Mouse (Mus musculus) liver, postnatal 0 days (tissue): ENCODE data around the gene Usp36. TPM values are rescaled to one million over a fixed set of nuclear protein-coding genes. Genes with fewer than 3 reads are reported as not detected.

Experiments
- ATAC-seq: fragments of 200-750 bp; cut with Nextera tagmentation; 2 replicates; pipeline ENCODE4 v1.8.0; 2017; ENCODE audit warnings: mild to moderate bottlenecking, moderate library complexity
- DNase-seq: peaks from one replicate; pipeline ENCODE4 v3.0.0-alpha.2; 2016
- H3K27ac ChIP-seq: fragments of 300-500 bp; sonication (generic); 2 replicates; pipeline ENCODE4 v1.5.1; 2014; ENCODE audit warnings: antibody characterized with exemption, moderate library complexity, mild to moderate bottlenecking, low read depth
- H3K27me3 ChIP-seq: fragments of 300-500 bp; sonication (generic); 2 replicates; pipeline ENCODE4 v1.6.1; 2014; ENCODE audit warnings: low read length, control low read depth, mixed read lengths; ENCODE audit not compliant: insufficient read depth
- H3K36me3 ChIP-seq: fragments of 300-500 bp; sonication (generic); replicated peaks from 2 replicates; pipeline ENCODE4 v1.6.1; 2014; ENCODE audit warnings: mild to moderate bottlenecking, control low read depth, low read length, moderate library complexity, mixed read lengths; ENCODE audit not compliant: insufficient read depth
- H3K4me1 ChIP-seq: fragments of 300-500 bp; sonication (generic); 2 replicates; pipeline ENCODE4 v1.6.1; 2014; ENCODE audit warnings: antibody characterized with exemption, mild to moderate bottlenecking, control low read depth; ENCODE audit not compliant: insufficient read depth
- H3K4me2 ChIP-seq: fragments of 300-500 bp; sonication (generic); 2 replicates; pipeline ENCODE4 v1.6.1; 2014; ENCODE audit warnings: low read depth, mild to moderate bottlenecking, low read length, moderate library complexity, mixed read lengths
- H3K4me3 ChIP-seq: fragments of 300-500 bp; sonication (generic); 2 replicates; pipeline ENCODE4 v1.5.1; 2014; ENCODE audit warnings: low read depth, low read length
- H3K9ac ChIP-seq: fragments of 300-500 bp; sonication (generic); replicated peaks from 2 replicates; pipeline ENCODE4 v1.6.1; 2014; ENCODE audit warnings: mild to moderate bottlenecking, moderate library complexity
- H3K9me3 ChIP-seq: fragments of 300-500 bp; sonication (generic); 2 replicates; pipeline ENCODE4 v1.6.1; 2016; ENCODE audit warnings: mild to moderate bottlenecking, control low read depth, low read length, mixed read lengths
- CTCF ChIP-seq: sonication (generic); IDR thresholded peaks from 2 replicates; pipeline ENCODE4 v1.5.1; 2016; ENCODE audit warnings: antibody characterized with exemption, low read depth
- EP300 ChIP-seq: IDR thresholded peaks from 2 replicates; pipeline ENCODE4 v1.6.1; 2016; ENCODE audit warnings: antibody characterized with exemption, low read depth, mild to moderate bottlenecking
- WGBS: fragments of 180-500 bp; shearing (Covaris S2); extraction: QIAGEN DNeasy Blood & Tissue Kit; methylation state at CpG from one replicate; pipeline ENCODE4 v1.1.7; 2014; ENCODE audit not compliant: insufficient replicate concordance; 5-methylcytosine and 5-hydroxymethylcytosine counted together
- polyA plus RNA-seq: library from polyadenylated mRNA; unstranded; fragments of >200 nt; fragmentation: Nextera tagmentation; extraction: Ambion mirVana; gene quantifications from 2 replicates; pipeline ENCODE4 v1.2.1, GENCODE M21; 2015

Gene Usp36
- polyA plus RNA-seq, 1 experiment from 2014 or later, result 3.8 TPM

GRCm38 (mm10) chr11:118242506-118242905 is 47.5 kb downstream of the Usp36 start:
- no peak overlapping the region for H3K9ac ChIP-seq
- peaks cover 59% of the 10 kb centered on the region for H3K4me1 ChIP-seq
- 55% methylated on average over 4 of the region's 4 CpGs for WGBS
- ATAC-seq (no peak), DNase-seq (no peak)
- H3K36me3 ChIP-seq, result no peaks in the 10 kb centered on the region
- no peaks in the 10 kb centered on the region for H3K9me3 ChIP-seq
- H3K4me2 ChIP-seq, result no peak overlapping the region
- H3K27me3 ChIP-seq, result no peaks in the 10 kb centered on the region
- TF ChIP-seq CTCF (no peak), EP300 (no peak)
- no peak overlapping the region for H3K4me3 ChIP-seq
- H3K27ac ChIP-seq, result no peak overlapping the region

GRCm38 (mm10) chr11:118240388-118240787 is 49.7 kb downstream of the Usp36 start:
- no peak overlapping the region for H3K27ac ChIP-seq
- H3K9me3 ChIP-seq, result no peaks in the 10 kb centered on the region
- H3K4me1 ChIP-seq, result peaks cover 63% of the 10 kb centered on the region
- WGBS, result 65% methylated on average over 4 of the region's 4 CpGs
- no peak overlapping the region for H3K4me2 ChIP-seq
- no peaks in the 10 kb centered on the region for H3K27me3 ChIP-seq
- no peak overlapping the region for H3K4me3 ChIP-seq
- H3K36me3 ChIP-seq, result no peaks in the 10 kb centered on the region
- no peak for TF ChIP-seq CTCF
- no peak for TF ChIP-seq EP300
- DNase-seq, result no peak
- H3K9ac ChIP-seq, result no peak overlapping the region
- ATAC-seq, result no peak

- TF ChIP-seq EP300 (no peak), CTCF (no peak)
- no peak overlapping the region for H3K27ac ChIP-seq
- WGBS, result 68% methylated on average over 14 of the region's 14 CpGs
- 0 out of 2 replicates have a peak overlapping the region, but pooled peaks have one; percentile 11 for H3K9ac ChIP-seq
- no peak for DNase-seq
- no peaks in the 10 kb centered on the region for H3K9me3 ChIP-seq
- no peak overlapping the region for H3K4me3 ChIP-seq
- ATAC-seq, result no peak
- H3K4me2 ChIP-seq, result no peak overlapping the region
- H3K36me3 ChIP-seq, result no peaks in the 10 kb centered on the region
- peaks cover 60% of the 10 kb centered on the region for H3K4me1 ChIP-seq
- no peaks in the 10 kb centered on the region for H3K27me3 ChIP-seq
These were observed 50.5 kb downstream of the Usp36 start for GRCm38 (mm10) chr11:118239281-118240198.

GRCm38 (mm10) chr11:118236520-118237190 is 53.4 kb downstream of the Usp36 start:
- no peaks in the 10 kb centered on the region for H3K36me3 ChIP-seq
- H3K4me1 ChIP-seq, result peaks cover 58% of the 10 kb centered on the region
- H3K9ac ChIP-seq, result 0 out of 2 replicates have a peak overlapping the region, but pooled peaks have one; percentile 30
- H3K27ac ChIP-seq, result peak overlapping the region; percentile 66
- DNase-seq (no peak), ATAC-seq (peak; percentile 70)
- no peak overlapping the region for H3K4me3 ChIP-seq
- peak; percentile 27; the same call in 1 of the 2 replicates for TF ChIP-seq CTCF
- 0 out of 2 replicates have a peak, but pooled peaks have one; percentile 25 for TF ChIP-seq EP300
- H3K27me3 ChIP-seq, result no peaks in the 10 kb centered on the region
- 33% methylated on average over 6 of the region's 6 CpGs for WGBS
- H3K4me2 ChIP-seq, result no peak overlapping the region
- no peaks in the 10 kb centered on the region for H3K9me3 ChIP-seq

GRCm38 (mm10) chr11:118234929-118235328 is 55.1 kb downstream of the Usp36 start:
- no peaks in the 10 kb centered on the region for H3K9me3 ChIP-seq
- H3K4me3 ChIP-seq, result no peak overlapping the region
- no peak for TF ChIP-seq EP300
- no peak for TF ChIP-seq CTCF
- 71% methylated on average over 7 of the region's 7 CpGs for WGBS
- H3K4me2 ChIP-seq, result no peak overlapping the region
- no peak for DNase-seq
- 0 out of 2 replicates have a peak, but pooled peaks have one; percentile 24 for ATAC-seq
- no peaks in the 10 kb centered on the region for H3K27me3 ChIP-seq
- peak overlapping the region; percentile 64 for H3K27ac ChIP-seq
- H3K9ac ChIP-seq, result no peak overlapping the region
- peaks cover 57% of the 10 kb centered on the region for H3K4me1 ChIP-seq
- no peaks in the 10 kb centered on the region for H3K36me3 ChIP-seq

GRCm38 (mm10) chr11:118234500-118234899 is 55.5 kb downstream of the Usp36 start:
- Histone ChIP-seq H3K36me3 (no peaks in the 10 kb centered on the region), H3K9me3 (no peaks in the 10 kb centered on the region), H3K4me2 (no peak overlapping the region), H3K27me3 (no peaks in the 10 kb centered on the region), H3K27ac (peak overlapping the region; percentile 64), H3K9ac (no peak overlapping the region), H3K4me3 (no peak overlapping the region), H3K4me1 (peaks cover 54% of the 10 kb centered on the region)
- DNase-seq, result no peak
- WGBS, result 56% methylated on average over 6 of the region's 6 CpGs
- TF ChIP-seq CTCF (no peak), EP300 (no peak)
- ATAC-seq, result peak; percentile 40
